Mouse (Mus musculus) retina, postnatal 1 day (tissue): Measurements from ENCODE around the gene Cacng7.

ENCODE experiments used
- DNase-seq: peaks from one replicate; pipeline ENCODE4 v3.0.0-alpha.2; 2012

Cacng7 gene

DNA sequence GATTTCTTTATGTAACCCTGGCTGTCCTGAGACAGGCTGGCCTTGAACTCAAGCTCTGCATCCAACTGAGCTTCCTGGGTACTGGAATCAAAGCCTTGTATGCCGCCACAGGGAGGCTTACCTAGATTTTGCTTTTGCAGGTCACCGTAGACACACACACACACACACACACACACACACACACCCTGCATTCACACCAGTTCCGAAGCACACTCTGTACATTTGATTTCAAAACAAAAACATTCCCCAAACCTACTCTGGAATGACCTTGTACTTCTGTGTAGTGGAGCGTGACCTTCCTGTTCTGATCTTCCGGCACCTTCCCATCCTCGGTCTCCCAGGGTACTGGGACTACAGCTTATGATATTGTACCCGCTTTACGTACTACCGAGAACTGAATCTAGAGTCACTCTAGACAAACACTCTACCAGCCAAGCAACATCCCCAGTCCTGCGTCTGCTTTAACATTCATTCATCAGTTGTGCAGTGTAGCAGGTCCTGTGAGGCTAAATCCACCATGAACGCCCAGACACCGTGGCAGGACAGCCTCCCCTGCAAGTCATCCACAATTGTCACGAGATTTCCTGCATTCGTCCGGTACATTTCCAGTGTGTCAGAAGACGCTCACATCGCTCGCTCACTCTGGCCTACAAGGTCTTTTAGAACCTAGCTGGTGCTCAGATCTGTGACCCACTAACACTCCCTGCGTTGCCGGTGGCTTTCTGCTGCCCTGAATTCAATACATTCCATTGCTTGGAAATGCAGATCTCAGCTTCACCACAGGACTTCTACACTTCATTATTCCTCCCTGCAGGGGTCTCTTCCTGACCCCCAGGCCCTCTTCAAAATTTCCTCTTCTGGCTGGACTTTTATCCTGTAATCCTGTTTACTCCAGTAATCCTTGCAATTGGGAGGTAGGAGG is 14.9 kb downstream of the Cacng7 start:
- no peak for DNase-seq

DNA sequence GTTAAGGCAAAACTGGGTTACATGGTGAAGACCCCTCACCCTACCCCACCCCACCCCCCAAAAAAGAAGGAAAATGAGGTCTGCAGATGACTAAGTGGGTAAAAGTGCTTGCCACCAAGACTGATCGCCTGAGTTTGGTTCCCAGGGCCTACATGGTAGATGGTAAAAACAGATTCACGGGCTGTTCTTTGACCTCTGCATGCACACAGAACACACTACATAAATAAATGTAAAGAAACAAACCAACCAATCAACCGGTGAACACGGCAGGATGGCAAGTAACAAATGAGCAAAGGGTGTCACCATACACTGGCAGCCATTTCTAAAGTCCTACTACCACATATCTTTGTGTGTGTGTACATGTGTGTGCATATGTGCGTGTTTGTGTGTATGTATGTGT is 15.6 kb downstream of the Cacng7 start:
- DNase-seq = no peak

DNA sequence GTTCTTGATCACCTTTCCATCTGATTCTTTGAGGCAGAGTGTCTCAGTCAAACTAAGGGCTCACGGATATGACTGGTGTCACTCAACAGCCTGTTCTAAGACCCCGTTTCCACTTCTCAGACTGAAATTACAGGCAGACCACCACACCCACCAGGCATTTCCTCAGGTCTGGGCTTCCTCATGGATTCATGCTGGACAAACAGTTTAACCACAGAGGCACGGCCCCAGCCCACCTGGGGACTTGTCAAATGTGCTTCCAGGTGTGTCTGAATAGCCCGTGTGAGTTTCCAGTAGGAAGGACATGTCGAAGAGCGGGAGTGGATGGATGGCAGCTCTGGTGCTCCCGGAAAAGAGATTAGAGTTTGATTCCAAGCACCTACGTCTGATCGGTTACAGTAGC is 17.0 kb downstream of the Cacng7 start:
- DNase-seq = no peak

DNA sequence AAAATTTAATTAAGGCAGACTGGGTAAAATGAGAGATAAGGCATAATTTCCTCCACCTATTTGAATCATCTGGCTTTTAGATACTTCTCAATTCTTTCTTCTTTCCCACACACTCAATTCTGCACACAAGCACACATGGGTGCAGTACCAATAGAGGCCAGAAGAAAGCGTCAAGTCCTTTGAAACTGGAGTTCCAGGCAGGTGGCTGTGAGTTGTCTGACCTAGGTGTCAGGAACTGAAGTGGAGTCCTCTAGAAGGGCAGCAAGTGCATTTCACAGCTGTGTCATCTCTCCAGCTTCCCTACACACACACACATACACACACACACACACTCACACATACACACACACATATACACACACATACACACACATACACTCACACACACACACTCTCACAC is 18.8 kb downstream of the Cacng7 start:
- no peak for DNase-seq

DNA sequence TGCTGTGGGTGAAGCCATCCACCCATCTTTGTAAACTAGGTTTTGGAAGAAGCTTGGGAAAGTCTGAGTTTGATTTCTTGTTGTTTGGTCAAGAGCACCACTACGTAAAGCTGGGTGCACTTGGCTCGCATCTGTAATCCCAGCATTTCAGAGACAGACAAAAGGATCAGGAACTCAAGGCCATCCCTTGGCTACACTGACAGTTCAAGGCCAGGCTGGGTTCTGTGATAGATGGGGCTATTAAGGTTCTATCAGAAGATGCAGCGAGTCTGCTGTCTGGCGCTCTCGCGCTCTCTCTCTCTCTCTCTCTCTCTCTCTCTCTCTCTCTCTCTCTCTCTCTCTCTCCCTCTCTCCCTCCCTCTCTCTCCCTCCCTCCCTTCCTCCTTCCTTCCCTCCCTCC is 22.1 kb downstream of the Cacng7 start:
- DNase-seq = no peak

DNA sequence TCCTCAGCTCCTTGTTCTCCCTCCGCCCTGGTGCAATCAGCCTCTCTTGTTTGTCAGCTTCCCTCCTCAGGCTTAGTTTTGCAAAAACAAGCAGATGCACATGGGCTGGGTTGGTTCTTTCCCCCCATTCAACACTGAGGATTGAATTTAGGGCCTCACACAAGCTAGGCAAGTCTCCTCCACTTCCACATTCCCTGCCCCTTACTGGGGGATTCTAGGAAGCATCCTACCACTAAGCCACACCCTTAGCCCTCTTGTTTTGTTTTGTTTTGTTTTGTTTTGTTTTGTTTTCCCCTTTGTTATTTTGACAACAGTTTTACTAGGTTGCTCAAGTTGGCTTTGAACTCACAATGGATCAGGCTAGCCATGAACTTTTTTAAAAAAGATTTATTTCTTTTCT is 27.9 kb downstream of the Cacng7 start:
- DNase-seq = no peak

DNA sequence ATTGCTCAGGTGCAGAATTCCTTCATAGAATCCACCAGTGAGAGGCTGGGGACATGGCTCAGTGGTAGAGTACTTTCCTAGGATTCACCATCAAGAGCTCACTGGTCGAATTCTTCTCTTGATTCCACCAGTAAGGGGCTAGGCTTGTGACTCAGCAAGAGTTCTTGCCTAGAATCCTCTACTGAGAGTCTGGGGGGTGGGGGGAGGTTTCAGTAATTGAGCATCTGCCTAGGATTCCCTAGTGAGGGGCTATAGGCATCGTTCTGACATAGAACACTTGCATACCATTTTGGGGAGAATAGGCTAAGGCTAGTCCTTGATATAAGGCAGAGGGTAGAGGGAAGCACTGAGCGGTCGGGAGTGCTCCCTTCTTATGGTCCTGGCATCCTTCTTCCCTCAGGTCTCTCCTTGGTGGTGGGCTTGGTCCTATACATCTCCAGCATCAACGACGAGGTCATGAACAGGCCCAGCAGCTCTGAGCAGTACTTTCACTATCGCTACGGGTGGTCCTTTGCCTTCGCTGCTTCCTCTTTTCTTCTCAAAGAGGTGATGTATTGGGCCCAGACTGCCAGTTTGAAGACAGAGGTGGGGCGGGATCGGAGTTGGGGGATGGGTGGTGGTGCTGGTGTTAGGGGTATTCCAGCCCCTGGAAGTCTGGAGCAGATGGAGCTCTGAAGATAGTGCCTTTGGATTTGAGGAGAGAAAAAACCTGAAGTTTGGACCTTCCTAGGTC is 33.0 kb downstream of the Cacng7 start:
- no peak for DNase-seq

DNA sequence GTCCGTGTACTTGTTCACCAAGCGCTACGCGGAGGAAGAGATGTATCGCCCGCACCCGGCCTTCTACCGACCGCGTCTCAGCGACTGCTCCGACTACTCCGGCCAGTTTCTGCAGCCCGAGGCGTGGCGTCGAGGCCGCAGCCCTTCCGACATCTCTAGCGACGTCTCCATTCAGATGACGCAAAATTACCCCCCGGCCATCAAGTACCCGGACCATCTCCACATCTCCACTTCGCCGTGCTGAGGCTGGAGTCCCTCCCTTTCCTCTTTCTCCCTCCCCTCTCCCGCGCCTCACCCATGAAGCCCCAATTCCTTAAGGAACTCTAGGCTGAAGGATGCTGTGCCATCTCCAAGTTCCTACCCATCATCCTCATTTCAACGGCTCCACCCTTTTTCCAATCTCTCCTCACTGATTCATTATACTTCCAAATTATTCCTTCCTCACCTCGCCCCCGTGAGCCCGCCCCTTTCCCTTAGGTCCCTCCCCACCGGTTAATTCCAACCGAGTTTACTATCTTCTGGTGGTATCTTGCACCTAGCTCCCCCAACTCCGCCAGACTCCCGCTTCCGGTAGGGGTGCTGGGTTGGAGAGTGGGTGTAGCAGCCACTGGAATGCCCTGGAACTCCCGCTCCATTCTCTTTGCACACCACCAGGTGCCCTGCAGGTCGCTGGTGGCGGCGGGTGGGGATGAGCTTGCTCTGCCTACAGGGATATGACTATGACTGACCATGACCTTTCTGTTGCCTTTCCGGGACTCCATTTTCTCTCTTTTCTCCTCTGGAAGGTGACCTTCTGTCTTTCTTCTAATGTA is 34.2 kb downstream of the Cacng7 start:
- no peak for DNase-seq

DNA sequence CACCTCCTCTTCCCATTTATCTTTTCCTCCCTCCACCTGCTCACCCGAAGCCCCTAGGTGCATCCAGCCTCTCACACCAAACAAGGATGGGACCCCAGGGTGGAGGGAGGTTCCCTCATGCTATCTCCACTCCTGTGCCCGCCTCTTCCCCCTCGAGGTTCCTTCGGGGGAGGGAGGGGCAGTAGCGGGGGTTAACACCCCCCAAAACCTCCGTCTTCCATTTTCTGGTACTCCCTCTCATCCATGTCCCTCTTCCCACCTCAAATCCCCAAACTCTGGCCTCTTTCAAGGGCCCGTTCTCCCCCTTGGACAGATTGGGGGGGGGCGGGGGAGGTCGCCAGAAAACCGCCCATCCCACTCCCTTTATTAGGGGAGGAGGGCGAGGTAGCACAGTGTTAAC is 34.8 kb downstream of the Cacng7 start:
- no peak for DNase-seq

DNA sequence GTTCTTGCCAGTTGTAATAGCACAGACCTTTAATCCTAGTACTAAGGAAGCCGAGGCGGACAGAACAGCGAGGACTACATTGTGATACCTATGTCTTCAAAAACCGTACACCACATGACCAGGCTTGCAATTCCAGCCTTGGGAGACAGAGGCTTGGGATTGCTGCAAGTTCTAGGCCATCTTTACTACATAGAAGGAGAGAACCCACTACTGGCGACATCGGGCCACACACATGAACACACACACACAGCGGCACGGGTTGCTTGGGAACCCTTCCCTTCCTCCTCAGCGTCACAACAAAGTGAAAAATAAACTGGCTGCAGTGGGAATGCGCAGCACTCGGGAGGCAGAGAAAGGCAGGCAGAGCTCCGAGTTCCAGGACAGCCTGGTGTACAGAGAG is 35.6 kb downstream of the Cacng7 start:
- DNase-seq = no peak

DNA sequence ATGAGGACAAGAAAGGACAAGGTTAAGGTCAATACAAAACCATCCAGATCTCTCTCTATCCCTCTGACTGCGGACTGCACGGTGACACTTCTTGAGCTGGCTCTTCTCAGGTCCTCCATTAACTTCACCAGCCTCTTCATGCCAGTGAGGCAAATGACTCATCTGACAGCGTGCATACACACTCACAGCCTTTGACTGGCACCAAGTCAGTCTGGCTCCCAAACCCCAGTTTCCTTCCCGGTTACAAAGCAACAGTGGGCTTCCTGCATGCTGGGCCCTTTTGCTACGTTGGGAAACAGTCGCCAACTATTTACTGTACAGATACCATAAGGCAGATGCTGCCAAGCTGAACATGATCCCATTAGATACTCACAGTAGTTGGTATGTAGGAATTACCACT is 36.4 kb downstream of the Cacng7 start:
- no peak for DNase-seq

DNA sequence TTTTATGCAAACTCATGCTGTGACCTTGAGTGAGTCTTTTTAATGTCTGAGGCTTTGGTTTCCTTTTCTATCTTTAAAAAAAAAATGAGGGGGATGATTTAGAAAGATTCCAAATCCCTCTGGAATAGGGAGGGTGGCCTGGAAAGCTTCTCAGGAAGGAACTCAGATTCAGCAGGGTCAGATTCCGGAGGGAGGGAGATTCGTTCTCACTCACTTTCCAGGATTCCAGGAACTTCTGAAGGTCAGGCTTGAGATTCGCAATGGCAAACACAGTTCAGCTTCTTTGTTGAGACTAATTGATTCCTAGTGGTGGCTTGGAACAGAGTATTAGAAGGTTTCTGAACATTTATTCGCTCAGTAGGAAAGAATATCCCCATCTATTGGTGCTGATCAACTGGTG is 37.7 kb downstream of the Cacng7 start:
- DNase-seq = no peak

DNA sequence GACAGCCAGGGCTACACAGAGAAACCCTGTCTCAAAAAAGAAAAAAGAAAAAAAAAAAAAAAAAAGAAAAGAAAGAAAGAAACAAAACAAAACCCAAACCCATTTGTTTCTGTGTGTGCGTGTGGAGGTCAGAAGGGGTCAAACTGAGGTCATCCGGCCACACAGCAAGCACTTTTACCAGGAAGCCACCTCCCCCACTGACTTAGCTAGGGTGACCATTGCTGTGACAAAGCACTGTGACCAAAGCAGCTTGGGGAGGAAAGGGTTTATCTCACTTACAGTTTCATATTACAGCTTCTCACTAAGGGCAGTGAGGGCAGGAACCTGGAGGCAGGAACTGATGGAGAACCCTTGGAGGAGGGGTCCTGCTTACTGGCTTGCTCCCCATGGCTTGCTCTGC is 39.6 kb downstream of the Cacng7 start:
- no peak for DNase-seq

DNA sequence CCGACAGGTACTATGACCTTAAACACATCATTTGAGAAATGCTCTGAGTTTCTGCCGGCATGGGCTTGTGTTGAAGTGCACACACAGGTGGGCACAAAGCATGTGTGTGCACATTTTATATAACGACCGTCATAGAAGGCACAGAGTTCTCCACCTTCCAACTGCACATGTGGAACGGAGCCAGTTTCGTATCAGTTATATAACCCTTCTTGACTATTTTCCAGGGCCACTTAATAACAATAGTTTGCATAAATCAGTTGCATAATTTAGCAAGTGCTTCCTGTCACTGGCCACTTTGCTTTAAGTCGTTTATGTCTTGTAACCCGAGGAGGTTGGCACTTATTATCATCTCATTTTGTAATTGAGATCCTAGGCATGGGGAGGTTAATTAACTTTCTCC is 41.0 kb downstream of the Cacng7 start:
- no peak for DNase-seq

DNA sequence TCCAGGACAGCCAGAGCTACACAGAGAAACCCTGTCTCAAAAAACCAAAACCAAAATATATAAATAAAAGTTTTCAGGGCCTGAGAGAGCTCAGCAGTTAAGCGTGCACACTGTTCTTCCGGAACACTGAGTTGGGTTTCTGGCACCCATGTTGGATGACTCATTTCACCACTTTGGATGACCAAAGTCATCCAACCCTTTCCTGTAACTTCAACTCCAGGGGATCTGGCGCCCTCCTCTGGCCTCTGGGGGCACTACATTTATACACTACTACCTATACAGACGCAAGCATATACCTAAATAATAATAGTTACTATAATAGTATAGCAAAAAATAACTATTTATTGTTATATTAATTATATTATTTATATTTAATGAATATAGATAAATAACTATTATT is 44.1 kb downstream of the Cacng7 start:
- peak; percentile 48 for DNase-seq

DNA sequence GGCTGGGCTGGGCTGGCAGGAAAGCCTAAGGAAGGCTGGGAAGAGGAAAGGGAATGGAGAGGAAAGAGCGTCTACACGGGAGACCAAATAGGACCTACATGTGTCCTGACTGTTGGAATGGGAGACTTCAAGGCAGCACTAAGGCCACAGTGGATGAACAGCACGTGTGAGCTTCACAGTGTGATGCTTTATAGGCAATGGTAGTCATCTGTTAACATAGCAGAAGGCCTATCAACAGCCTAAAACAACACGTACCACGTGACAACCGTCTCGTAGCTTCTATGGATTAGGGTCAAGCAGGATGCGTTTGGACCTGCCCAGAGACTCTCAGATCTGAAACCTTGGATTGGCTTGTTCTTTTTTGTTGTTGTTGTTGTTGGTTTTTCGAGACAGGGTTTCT is 49.4 kb downstream of the Cacng7 start:
- no peak for DNase-seq

DNA sequence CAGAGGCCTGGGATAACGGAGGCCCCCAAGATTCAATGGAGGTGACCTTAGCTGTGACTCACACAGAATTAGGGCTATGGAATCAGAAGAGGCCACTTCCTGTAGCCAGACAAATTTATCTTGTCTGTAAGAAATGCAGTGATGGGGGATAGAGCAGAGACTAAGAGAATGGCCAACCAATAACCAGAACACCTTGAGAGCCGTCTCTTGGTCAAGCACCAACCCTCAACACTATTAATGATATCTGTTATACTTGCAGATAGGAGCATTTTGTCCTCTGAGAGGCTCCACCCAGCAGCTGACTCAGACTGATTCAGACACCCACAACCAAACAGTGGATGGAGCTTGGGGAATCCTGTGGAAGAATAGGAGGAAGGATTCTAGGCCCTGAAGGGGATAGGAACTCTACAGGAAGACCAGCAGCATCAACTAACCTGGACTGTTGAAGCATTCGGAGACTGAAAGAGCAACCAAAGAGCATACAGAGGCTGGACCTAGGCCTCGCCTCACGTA is 52.1 kb downstream of the Cacng7 start:
- no peak for DNase-seq

DNA sequence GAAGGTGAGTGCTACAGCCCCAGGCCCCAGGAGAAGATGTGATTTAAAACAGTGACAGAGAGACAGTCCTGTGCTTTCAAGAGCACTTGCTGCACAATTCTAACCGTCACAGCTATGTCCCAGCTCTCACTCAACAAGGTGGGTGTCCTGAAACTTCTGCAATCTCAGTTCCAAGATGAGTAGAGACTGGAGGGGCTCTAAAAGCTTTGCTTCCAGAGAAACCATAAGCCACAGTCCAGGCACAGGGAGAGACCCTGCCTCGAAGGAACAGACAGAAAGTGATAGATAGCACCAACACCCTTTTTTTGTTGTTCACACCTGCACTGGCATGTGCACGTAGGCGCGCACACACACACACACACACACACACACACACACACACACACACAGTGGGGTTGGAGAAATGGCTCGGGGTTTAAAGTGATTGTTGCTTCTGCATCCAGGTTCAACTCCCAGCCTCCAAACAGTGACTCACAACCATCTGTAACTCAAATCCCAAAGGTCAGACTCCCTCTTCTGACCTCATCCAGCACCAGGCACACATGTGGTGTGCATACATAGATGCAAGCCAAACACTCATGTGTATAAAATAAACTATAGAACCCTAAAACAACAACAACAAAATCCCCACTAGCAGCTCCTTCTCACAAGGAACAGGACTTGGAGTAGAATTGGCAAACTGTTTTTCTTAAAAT is 53.4 kb downstream of the Cacng7 start:
- DNase-seq = no peak

DNA sequence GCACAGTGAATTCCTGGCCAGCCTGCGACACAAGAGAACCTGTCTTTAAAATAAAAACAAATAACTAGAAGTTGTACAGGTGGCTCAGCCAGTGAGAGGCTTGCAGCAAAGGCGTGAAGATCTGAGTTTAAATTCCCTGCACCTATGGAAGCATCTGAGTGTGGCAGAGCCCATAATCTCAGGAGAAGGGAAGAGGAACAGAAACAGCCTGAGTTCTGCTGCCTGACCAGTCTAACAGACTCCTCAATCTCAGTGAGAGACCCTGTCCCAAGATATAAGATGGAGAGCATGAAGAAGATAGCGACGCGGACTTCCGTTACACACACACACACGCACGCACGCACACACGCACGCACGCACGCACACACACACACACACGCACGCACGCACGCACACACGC is 55.0 kb downstream of the Cacng7 start:
- DNase-seq = no peak

DNA sequence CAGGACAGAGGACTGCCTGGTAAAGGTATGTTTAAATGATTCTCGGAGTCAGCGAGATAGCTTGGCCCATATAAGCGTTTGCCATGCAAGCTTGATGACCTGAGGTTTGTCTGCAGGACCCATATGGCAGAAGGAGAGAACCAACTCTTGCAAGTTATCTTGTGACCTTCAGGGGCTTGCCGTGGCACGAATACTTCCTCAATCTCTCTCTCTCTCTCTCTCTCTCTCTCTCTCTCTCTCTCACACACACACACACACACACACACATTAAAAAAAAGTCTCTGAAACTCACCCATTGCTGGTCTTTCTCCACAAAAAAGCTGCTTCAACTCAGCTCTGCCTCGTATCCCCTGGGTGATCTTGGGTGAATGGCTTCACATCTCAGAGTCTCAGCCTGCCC is 56.1 kb downstream of the Cacng7 start:
- DNase-seq = no peak

DNA sequence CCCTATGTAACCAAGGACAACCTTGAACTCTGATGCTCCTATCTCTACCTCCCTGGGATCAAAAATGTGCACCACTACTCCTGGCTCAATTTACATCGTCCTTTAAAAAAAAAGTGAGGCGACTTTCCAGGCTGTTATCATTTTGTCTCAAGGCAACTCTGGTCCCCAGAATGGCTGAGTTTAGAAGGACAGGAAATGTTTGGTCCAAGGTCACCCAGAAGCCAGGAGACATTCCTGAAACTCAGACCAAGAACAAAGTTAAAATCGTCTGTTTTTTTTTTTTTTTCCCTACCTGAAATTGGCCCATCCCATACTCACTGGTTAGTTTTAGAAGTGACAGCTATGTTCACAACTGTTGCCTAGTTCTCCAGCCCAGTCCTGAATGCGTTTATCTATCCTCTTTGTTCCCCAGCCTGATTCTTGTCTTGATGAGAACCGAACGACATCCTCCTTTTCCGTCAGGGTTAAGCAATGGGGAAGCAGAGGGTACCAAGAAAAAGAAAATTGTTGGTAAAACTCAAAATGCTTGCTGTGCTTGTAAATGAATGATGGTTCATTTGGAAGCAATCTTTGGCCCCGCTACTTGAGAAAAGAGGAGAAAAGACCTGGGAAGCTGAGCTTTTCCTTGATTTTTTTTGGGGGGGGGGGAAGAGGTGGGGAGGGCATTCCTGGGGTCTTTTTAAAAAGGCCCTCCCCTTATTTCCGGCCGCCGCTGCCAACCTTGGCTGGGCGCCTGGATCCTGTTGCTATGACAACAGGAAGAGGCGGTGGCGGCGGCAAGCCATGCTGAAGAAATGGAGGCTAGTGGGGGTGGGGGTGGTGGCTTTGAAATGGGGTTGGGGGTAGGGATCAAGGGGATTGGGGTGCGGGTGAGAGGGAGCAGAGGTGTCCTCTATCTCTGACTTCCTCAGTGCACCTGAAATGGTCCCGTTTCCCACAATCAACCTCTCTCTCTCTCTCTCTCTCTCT is 57.0 kb downstream of the Cacng7 start:
- DNase-seq = peak; percentile 86
